Mouse (Mus musculus) megakaryocyte-erythroid progenitor cell, adult 5-6 weeks (primary cell): ENCODE results near the gene Tbx20. TPM values are rescaled to one million over a fixed set of nuclear protein-coding genes. Genes with fewer than 3 reads are reported as not detected.

ENCODE experiments used
- ATAC-seq: replicated peaks from 2 replicates; pipeline ENCODE4 v1.8.0; 2016; ENCODE audit warnings: mild to moderate bottlenecking, inconsistent platforms; ENCODE audit not compliant: severe bottlenecking, poor library complexity, low FRiP score, low TSS enrichment
- total RNA-seq, 2 experiments: library from RNA; stranded (forward) in 1 of 2; stranded (reverse) in 1 of 2; fragments of 200-1000, 215-1000 nt in 1 of 2; fragments of >200 nt in 1 of 2; fragmentation: Nextera tagmentation in 1 of 2; gene quantifications; 2 replicates each; pipeline ENCODE4 v1.2.3; 2014 to 2017

The Tbx20 gene
- total RNA-seq (2014; fragmentation: Nextera tagmentation) (not detected in 2 replicates), total RNA-seq (2017) (not detected in 2 replicates)

DNA sequence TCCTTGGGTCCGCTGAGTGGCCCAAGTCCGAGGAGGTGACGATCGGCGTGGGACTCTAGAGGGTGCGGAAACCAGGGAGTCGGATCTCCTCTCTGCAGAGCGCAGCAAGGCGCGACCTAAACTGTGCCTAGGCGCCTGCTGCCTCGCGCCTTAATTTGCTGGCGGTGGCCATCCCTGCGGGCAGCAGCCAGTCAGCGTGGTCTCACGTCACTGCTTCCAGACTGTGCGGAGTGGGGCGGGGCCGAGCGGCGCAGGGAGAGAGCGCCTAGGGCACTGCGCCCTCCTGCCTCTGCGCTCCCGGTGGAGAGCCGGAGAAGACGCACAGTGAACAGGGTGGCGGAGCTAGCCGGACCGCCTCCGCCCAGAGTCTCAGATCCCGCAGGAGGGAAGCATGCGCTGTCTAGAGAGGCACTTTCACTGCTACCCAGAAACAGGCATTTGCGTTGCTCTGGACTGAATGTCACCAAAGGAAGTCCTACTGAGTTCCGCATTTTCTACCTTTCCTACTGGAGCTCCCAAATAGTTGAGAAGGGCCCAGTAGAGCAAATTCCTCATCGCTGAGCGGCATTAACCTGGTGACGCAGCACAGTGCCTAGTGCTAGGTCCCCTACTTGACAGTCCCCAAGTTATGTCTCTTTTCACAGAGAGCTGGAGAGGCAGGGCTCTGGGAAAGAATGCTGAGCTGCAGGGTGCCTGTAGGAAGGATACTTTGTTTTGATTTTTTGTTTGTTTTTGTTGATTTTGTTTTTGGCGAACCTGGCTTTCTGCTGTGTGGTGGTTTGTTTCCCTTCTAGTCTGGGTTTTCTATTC lies at the start of gene Tbx20:
TSS of gene Tbx20 (minus strand) at position 144 of the 810 bp plus-strand sequence.
- peak; percentile 68 for ATAC-seq

DNA sequence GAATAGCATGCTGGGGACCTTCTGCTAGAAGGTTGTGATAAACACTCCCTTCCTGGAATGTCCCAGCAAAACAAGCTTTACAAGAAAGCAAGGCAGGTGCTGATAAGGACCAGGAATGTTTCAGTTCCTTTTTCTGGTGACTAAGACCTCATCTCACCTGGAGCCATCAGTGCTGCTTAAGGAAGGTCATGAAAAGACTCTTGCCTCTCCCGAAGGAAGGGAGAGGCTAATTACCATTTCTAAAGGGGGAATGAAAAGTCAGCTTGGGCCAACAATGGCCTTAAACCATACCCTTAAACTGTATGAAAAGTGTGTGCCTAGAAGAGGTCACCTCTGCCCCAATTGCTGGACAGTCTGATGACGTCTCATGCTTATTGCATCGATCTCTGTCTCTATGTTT lies 44.4 kb upstream of the Tbx20 start:
- no peak for ATAC-seq

DNA sequence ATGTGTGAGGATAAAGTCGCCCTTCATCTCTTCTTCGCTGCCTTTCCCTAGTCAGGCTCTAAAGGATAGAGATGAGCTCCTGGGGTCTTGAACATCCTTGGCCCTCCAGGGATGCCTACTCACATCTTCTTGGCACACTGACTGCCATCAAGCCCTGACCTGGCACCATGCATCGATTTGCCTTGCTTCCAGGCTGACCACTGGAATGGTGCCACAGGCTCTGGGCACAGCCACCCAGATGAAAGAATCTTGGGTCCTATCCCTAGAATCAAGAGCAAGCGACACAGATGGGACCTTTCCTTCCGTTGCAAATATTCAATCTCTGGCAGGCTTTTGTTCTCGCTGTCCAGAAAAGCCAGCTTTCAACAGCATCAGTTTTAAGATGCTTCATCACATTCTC lies 38.4 kb upstream of the Tbx20 start:
- ATAC-seq: no peak

DNA sequence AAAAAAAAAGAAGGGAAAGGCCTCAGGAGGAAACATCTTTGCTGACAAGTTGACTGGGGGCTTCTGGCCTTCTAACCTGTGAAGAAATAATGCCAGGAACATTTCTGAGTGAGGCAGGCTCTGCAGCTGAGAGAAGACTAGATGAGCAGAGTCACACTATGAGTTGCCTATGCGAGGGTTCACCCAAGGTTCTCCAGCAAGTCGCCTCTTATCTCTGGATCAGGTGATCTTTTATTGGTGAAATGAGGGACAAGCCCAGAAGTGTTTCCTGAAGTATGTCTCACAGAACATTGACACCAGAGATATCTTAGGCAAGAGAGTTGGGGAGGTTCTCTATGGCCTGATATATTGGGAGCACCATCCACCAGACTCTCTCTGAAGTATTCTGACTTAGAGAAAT lies 18.0 kb upstream of the Tbx20 start:
- no peak for ATAC-seq

DNA sequence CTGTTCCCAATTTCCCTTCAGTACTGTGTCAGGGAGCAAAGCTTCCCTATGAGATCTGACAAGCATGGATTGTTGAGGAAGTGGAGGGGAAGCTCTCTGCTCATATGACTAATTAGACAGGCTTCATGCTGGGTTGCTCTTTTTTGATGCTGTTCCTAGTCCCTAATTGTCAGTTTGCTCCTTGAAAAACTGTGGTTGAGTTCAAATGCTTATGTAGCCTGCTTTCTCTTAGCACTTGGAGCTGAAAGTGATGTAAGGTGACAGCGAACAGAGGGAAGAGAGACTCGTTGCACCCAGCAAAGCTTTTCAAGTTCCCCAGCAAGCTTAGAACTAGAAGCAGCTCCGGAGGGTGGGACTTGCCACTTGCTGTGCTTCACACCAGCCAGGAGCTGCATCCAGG lies 15.3 kb upstream of the Tbx20 start:
- ATAC-seq: no peak

DNA sequence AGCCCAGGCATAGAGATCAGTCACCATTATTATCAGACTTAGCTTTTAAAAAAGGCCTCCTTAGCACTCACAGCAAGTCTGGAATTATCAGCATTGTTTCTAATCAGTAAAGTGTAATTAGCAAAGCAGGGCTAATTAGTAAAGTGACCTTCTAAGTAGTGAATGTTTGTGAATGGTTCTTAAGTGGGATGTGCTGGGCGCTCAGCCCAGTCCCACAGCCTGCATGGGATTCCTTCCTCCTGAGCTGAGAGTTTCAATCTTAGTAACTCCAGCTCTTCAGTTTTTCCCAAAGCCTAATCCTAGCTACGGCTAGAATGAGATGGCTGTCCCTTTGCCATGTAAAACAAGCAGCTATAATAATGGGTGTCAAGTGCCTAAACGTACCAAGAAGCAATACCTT lies 8.2 kb upstream of the Tbx20 start:
- no peak for ATAC-seq

DNA sequence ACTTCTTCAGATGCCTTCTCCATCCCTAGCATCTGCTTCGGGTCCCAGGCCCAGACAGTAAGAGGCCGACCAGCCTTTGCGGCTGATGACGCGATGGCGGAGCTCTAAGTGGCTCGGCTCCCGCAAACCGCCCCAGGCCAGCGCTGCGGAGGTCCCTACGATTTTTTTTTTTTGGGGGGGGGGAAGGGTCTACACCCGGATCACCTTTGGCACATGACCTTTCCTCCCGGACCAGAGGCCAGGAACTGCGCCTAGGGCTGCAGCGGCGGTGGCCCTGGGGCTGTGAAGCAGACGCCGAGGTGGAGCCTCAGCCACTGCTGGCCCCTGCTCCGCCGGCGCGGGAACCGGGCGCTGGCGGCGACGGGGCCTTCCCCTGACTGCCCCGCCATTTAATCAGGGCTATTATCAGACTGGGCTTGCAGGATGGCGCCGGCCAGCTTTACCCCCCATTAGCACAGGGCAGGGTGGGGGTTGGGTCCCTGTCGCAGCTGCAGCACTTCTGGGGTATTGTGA lies 6.9 kb upstream of the Tbx20 start:
- no peak for ATAC-seq

DNA sequence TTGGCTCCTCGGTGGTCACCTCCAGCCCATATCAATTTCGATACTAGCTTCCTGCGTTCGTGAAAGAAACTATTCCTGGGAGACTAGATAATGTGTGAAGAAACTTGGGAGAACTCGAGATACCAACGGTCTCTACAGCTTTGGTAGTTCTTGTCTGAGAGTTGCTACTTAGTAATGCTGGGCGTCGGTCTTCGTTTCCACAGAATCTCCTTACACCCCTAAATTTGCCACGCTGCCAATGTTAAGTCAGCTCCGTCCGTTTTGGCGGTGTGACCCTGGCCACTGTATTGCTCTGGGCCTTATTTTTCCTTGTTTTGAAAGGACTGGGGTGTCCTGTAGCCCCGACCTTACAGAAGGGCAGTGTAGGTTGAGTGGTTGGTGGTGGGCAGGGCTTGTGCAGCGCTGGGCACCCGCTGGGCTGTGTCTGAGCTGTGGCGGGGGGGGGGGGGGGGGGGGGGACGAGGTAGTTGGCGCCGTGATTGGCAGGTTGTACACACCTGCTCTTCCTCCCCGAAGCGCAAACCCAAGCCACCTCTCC lies 6.4 kb upstream of the Tbx20 start:
- no peak for ATAC-seq

DNA sequence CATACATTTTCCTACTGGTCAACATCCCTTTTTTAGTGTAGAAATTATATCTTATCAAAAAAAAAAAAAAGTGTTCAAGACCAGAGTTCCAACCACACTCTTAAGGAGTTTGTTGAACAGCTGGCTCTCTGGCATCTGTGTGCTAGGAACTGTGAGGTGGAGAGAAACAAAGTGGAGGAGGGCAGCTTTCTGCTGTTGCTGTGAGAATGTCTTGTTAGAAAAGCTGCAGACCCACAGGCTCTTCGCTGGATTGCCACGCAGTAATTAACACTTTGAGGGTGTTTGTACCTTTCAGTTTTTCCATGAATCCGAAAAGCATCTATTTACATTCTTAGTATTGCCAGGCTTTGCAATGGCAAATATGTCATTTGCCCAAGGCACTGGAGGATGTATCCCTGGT lies 5.9 kb upstream of the Tbx20 start:
- no peak for ATAC-seq

DNA sequence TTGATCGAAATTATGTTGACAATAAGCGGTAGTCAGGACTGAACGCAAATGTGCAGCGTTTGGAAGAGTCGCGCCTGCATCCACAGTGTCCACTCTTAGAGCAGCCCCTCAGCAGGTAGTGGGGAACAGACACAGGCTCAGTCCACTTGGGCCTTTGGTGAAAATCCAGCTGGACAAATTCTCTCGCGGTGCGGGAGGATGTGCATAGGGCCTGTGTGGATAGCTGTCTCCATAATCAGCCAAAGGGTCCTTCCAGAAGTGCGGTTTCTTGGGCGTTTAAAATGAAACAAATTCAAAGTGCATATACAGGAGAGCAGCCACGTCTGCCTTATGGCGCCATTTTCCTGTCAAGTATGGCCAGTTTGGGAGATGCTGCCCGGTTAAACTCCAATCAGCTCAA lies 4.5 kb upstream of the Tbx20 start:
- no peak for ATAC-seq

DNA sequence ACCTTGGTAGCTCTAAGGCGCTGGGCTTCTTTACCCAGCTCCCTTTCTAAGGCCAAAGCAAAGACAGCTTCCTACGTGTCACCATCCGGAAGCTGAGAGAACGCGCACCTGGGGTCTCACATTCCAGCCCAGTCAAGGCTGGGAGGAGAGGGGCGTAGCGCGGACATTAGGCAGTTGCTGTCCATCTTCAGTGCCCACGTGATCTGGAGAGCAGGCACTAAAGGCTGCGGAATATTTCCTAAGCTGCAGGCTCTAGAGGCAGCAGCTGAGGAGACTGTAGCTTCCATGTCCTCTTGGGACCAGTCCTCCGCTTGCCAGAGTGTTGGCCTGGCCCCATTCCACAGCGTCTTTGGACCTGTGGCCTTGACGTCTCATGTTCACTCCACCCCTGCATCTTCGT lies 3.9 kb upstream of the Tbx20 start:
- ATAC-seq: no peak

DNA sequence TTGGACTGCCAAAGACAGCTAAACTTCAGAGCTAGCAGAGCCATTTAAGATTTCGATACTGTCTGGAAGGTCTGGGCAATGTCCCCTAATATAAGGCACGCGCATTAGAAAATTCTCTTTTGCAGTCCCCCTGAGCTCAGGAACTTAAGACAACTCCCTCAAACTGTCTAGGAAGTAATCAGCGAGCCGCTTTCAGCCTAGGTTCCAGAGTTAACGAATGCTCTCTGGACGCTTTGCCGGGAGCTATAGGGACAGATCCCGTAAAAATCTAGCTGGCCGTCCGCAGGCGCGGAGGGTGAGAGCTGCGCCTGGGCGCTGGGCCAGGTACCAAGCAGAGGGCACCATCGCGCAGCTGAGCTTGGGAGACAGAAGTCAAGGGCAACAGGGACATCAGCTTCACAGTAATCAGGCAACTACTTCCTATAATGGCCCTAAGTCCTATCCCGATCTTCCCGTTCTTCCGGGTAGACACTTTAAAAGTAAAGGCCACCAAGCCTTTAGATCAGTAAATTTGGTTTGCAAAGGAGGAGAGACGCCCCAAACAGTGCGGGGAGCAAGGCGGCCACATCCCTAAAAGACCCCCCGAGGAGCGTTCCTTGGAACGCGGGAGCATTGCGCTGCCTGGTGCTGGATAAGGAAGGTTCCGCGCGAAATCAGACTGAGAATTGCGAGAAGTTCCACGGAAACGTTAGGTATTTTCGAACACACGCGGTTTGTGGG lies 3.2 kb upstream of the Tbx20 start:
- ATAC-seq: no peak

DNA sequence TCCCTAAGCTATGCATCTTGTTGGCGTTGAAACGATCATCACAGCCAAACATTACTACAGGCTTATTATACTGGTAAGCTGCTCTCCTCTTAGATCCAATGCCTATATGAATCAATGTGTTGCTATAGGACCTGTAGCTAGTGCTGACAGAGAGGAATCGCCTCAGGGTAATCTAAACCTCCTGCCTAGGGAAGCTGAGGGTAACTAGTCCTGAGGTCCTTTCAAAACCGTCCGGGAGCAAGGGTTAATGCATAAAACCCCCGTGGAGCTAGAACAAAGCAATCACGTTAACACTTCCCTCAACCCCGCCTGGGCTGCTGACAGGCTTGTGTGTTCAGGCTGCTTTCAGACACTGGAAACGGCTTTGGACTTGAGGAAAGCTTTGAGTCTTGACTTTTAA lies 2.4 kb upstream of the Tbx20 start:
- no peak for ATAC-seq

DNA sequence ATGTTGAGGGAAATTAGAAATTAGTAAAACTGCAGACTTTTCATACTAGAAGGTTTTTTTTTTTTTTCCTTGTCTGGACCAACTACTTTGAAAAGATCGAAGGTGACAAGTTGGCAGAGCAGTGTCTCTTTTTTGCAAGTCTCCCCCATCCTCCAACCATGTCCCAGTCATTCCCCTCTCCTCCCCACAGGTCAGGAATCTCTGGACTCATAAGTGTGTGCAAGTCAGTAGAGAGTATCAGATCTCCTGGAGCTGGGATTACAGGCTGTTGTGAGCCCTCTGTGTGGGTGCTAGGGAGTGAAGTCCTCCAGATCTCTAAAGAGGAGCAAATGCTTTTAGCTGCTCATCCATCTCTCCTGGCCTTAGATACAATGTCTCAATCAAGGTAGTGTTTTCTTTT lies 1.5 kb upstream of the Tbx20 start:
- no peak for ATAC-seq

DNA sequence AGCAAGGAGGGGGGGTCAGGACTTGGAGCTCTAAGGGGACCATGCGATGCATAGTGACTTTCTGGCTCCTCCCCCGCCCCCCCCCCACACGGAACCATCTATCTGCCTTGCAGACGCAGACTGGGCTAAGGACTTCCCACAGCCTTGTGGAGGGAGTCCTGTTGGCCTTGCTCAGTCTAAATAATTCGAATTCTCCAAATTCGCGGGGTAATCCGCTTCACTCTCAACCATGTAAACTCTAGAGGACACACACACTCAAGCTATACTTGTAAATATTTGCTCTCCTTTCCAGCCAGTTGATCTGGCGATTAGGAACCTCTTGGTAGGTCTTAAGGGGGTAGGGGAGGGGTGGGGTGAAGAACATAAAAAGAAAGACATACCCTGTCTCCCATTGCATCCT lies 898 bp upstream of the Tbx20 start:
- no peak for ATAC-seq

DNA sequence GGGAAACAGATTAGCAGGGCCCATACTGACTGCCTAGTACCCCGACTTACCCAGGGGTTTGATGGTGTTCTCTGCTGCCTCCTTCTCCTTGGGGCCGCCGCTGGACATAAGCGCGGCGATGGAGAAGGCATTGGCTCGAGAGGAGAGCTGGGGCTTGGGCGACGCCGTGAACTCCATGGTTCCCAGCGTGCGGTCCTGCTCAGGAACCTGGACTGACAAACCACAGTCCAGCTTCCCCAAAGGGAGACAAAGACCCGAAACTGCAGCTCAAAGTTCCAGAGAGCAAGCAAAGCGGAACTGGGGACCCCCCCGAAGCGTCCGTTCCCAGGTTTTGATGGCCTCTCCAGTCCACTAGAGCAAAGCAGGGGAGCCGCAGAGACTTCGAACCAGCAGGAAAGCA lies 434 bp downstream of the Tbx20 start:
- ATAC-seq: no peak

DNA sequence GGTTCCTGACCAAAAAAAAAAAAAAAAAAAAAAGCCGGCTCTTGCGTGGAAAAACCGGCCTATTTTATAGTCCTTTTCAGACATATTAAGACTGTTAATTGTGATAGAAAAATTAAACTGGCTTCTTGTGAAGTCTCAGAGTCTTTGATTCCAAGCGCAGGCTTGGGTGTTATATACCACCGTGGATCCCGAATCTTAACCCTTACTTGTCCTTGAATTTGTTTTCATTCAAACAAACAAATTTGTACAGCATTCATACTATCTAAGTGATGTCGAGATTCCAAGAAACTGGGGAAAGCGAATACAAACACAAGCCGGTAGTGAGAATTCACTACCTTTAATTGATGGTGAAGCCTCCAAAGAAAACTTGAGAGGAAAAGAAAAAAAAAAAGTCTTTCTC lies 932 bp downstream of the Tbx20 start:
- no peak for ATAC-seq

DNA sequence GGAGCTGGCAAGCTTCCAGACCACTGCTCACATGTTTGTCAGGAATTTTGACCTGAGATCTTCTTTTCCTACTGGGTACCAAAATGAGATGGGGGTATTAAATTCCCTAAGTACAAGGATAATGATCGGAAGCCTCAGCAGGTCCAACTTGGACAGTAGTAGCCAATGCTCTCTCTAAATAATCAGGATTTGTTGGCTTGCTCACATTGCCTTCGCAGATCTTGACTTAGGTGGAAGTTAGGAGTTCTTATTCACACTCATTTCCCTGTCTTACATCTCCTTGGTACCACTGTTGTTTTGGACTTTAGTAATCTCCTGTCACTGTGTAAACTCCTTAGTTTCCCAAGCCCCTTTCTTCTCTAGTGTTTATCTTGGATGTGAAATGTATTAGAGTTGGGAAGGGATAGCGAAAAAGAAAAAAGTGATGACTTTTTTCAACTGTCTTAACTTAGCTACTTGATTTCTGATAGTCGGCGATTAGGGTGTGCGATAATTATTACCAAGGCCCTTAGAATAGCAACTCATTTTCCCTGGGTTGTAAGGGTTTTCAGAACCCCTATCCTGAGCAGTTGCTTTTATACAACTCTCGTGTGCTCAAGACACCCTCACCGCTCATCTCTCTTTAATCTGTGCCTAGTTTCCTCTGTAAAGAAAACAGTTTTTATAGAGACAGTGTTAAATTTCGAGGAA lies 1.5 kb downstream of the Tbx20 start:
- no peak for ATAC-seq

DNA sequence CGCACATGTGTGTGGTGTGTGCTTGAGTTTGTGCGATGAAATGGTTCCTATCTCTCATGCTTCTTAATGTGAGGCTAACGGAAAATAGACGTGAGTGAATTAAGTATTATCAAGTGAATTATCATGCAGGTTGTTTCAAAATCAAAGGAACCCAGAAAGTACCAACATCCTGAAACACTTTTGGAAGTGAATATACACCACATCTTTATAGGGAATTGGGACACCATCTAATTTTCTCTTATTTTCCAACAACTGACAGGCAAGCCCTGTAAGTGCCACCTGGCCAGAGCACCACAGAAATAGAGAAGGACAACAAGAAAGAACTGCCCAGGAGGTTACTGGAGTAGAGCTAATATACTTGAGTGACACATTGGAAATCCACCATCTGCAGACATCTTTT lies 2.4 kb downstream of the Tbx20 start:
- ATAC-seq: no peak

DNA sequence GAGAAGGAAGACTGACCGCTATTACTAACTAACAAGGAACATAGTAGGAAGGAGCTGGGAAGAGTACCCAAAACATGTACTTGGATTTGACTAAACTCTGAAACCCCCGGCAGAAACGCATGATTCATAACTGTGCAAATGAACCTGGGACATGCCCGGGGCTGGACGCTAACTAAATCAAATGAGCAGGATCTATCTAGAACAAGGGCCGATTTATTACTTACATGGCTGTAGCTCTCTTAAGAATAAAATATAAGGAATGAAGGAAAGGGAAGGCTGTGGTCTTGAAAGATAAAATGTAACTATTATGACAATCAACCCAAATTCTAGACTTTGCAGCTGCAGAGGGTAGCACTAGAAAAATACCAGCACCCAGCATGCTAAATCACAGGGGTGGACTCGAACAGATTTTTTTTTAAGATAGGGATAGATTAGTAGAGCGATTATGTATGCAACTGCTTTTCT lies 3.1 kb downstream of the Tbx20 start:
- no peak for ATAC-seq
